Mouse (Mus musculus) heart, postnatal 0 days (tissue): ENCODE data around the gene Etfb. TPM values are rescaled to one million over a fixed set of nuclear protein-coding genes. Genes with fewer than 3 reads are reported as not detected.

Experiments
- ATAC-seq: fragments of 200-750 bp; cut with Nextera tagmentation; 2 replicates; pipeline ENCODE4 v1.8.0; 2017; ENCODE audit warnings: low read depth, moderate number of reproducible peaks, moderate library complexity; ENCODE audit not compliant: insufficient read depth
- DNase-seq: peaks from one replicate; pipeline ENCODE4 v3.0.0-alpha.2; 2016; ENCODE audit warnings: low spot score
- H3K27ac ChIP-seq: fragments of 300-500 bp; sonication (generic); 2 replicates; pipeline ENCODE4 v1.5.1; 2014; ENCODE audit warnings: low read depth, mild to moderate bottlenecking
- H3K27me3 ChIP-seq: fragments of 300-500 bp; sonication (generic); 2 replicates; pipeline ENCODE4 v1.6.1; 2014; ENCODE audit warnings: low read length, mixed read lengths; ENCODE audit not compliant: control insufficient read depth, insufficient read depth
- H3K36me3 ChIP-seq: fragments of 300-500 bp; sonication (generic); replicated peaks from 2 replicates; pipeline ENCODE4 v1.6.1; 2014; ENCODE audit warnings: low read length, mixed read lengths; ENCODE audit not compliant: control insufficient read depth, insufficient read depth
- H3K4me1 ChIP-seq: fragments of 300-500 bp; sonication (generic); 2 replicates; pipeline ENCODE4 v1.6.1; 2014; ENCODE audit warnings: antibody characterized with exemption; ENCODE audit not compliant: control insufficient read depth, insufficient read depth
- H3K4me2 ChIP-seq: fragments of 300-500 bp; sonication (generic); 2 replicates; pipeline ENCODE4 v1.6.1; 2014; ENCODE audit warnings: low read depth, mild to moderate bottlenecking, low read length, moderate library complexity
- H3K4me3 ChIP-seq: fragments of 300-500 bp; sonication (generic); 2 replicates; pipeline ENCODE4 v1.5.1; 2014; ENCODE audit warnings: low read depth, low read length
- H3K9ac ChIP-seq: fragments of 300-500 bp; sonication (generic); replicated peaks from 2 replicates; pipeline ENCODE4 v1.6.1; 2014; ENCODE audit warnings: low read depth, low read length, mixed read lengths
- H3K9me3 ChIP-seq: fragments of 300-500 bp; sonication (generic); replicated peaks from 2 replicates; pipeline ENCODE4 v1.6.1; 2016; ENCODE audit warnings: low read length; ENCODE audit not compliant: control insufficient read depth
- CTCF ChIP-seq: IDR thresholded peaks from 2 replicates; pipeline ENCODE4 v1.5.1; 2016; ENCODE audit warnings: antibody characterized with exemption, control low read depth, low read depth
- EP300 ChIP-seq: IDR thresholded peaks from 2 replicates; pipeline ENCODE4 v1.6.1; 2016; ENCODE audit warnings: antibody characterized with exemption, low read depth
- WGBS: fragments of 180-500 bp; shearing (Covaris S2); extraction: QIAGEN DNeasy Blood & Tissue Kit; methylation state at CpG from one replicate; pipeline ENCODE4 v1.1.7; 2014; 5-methylcytosine and 5-hydroxymethylcytosine counted together
- polyA plus RNA-seq: library from polyadenylated mRNA; unstranded; fragments of >200 nt; fragmentation: Nextera tagmentation; extraction: Ambion mirVana; gene quantifications from 2 replicates; pipeline ENCODE4 v1.2.1, GENCODE M21; 2015
- total RNA-seq: library from RNA; depleted of rRNA; stranded (reverse); fragments of >200 nt; gene quantifications from 2 replicates; pipeline ENCODE4 v1.2.3, GENCODE M21; 2014; ENCODE audit warnings: low replicate concordance

Gene Etfb
- total and polyA plus RNA-seq, 2 experiments from 2014 or later = 434 to 1,315 TPM

- no peak for DNase-seq
- H3K4me1 ChIP-seq = no peaks in the 10 kb centered on the region
- H3K27me3 ChIP-seq = no peaks in the 10 kb centered on the region
- WGBS = 46% methylated on average over 4 of the region's 4 CpGs
- H3K27ac ChIP-seq = no peak overlapping the region
- no peaks in the 10 kb centered on the region for H3K9me3 ChIP-seq
- H3K9ac ChIP-seq = no peak overlapping the region
- ATAC-seq = no peak
- no peak overlapping the region for H3K4me2 ChIP-seq
- TF ChIP-seq CTCF = no peak
- TF ChIP-seq EP300 = no peak
- H3K4me3 ChIP-seq = no peak overlapping the region
- H3K36me3 ChIP-seq = no peaks in the 10 kb centered on the region
Measured at GRCm38 (mm10) chr7:43432891-43433290, 11.0 kb upstream of the Etfb start.

- WGBS = 86% methylated on average over 5 of the region's 5 CpGs
- Histone ChIP-seq H3K27me3 (no peaks in the 10 kb centered on the region), H3K27ac (no peak overlapping the region), H3K36me3 (no peaks in the 10 kb centered on the region), H3K4me3 (no peak overlapping the region), H3K4me2 (no peak overlapping the region), H3K9ac (no peak overlapping the region), H3K4me1 (no peaks in the 10 kb centered on the region), H3K9me3 (no peaks in the 10 kb centered on the region)
- no peak for ATAC-seq
- no peak for DNase-seq
- TF ChIP-seq CTCF (no peak), EP300 (no peak)
Measured at GRCm38 (mm10) chr7:43434676-43435075, 9.2 kb upstream of the Etfb start.

- no peaks in the 10 kb centered on the region for H3K9me3 ChIP-seq
- H3K27ac ChIP-seq = no peak within 1 kb of the TSS
- TF ChIP-seq EP300 (no peak), CTCF (no peak)
- no peak within 1 kb of the TSS for H3K9ac ChIP-seq
- no peaks in the 10 kb centered on the region for H3K4me1 ChIP-seq
- H3K4me3 ChIP-seq = no peak within 1 kb of the TSS
- no peaks in the 10 kb centered on the region for H3K27me3 ChIP-seq
- DNase-seq (no peak), ATAC-seq (no peak)
- WGBS = 60% methylated on average over 10 of the region's 10 CpGs
- H3K36me3 ChIP-seq = no peaks in the 10 kb centered on the region
- no peak within 1 kb of the TSS for H3K4me2 ChIP-seq
Measured at GRCm38 (mm10) chr7:43436341-43437255, 7.3 kb upstream of the Etfb start, which contains the start of gene Nkg7. TSS of gene Nkg7 (plus strand) at chr7:43437073.

- WGBS = 73% methylated on average over 4 of the region's 4 CpGs
- TF ChIP-seq CTCF (no peak), EP300 (no peak)
- peaks cover 7% of the 10 kb centered on the region for H3K4me1 ChIP-seq
Measured at GRCm38 (mm10) chr7:43438611-43439010, 5.3 kb upstream of the Etfb start.

GRCm38 (mm10) chr7:43440482-43440881 is 3.4 kb upstream of the Etfb start, which contains the start of gene Cldnd2:
TSS of gene Cldnd2 (plus strand) at chr7:43440782.
- H3K27me3 ChIP-seq = no peaks in the 10 kb centered on the region
- TF ChIP-seq CTCF = no peak
- no peak for TF ChIP-seq EP300
- WGBS = 81% methylated on average over 6 of the region's 6 CpGs
- ATAC-seq (no peak), DNase-seq (no peak)
- no peak within 1 kb of the TSS for H3K4me3 ChIP-seq
- no peaks in the 10 kb centered on the region for H3K36me3 ChIP-seq
- no peak within 1 kb of the TSS for H3K27ac ChIP-seq
- peaks cover 18% of the 10 kb centered on the region for H3K4me1 ChIP-seq
- no peaks in the 10 kb centered on the region for H3K9me3 ChIP-seq
- no peak within 1 kb of the TSS for H3K9ac ChIP-seq
- H3K4me2 ChIP-seq = no peak within 1 kb of the TSS

More at GRCm38 (mm10) chr7:43438611-43439010, 5.3 kb upstream of the Etfb start:
- Histone ChIP-seq H3K36me3 (no peaks in the 10 kb centered on the region), H3K4me3 (no peak overlapping the region), H3K9ac (no peak overlapping the region), H3K27ac (no peak overlapping the region), H3K9me3 (no peaks in the 10 kb centered on the region), H3K27me3 (no peaks in the 10 kb centered on the region), H3K4me2 (no peak overlapping the region)
- DNase-seq (no peak), ATAC-seq (no peak)
